Mouse (Mus musculus): Measurements from ENCODE around the gene Rgs10. TPM values are rescaled to one million over a fixed set of nuclear protein-coding genes. Genes with fewer than 3 reads are reported as not detected.

The Rgs10 gene
- polyA plus RNA-seq, 1 experiment from 2014 or later, result 54.8 TPM

GRCm38 (mm10) chr7:128432574-128432973 is 14.0 kb upstream of the Rgs10 start:
- 60% methylated on average over 10 of the region's 10 CpGs for WGBS
- ATAC-seq (ENCODE audit: low read depth), result no peak
- Histone ChIP-seq H3K36me3 (no peaks in the 10 kb centered on the region), H3K9me3 (no peaks in the 10 kb centered on the region), H3K27me3 (no peaks in the 10 kb centered on the region), H3K4me1 (replicated peaks) (peaks cover 6% of the 10 kb centered on the region), H3K4me3 (no peak overlapping the region), H3K27ac (replicated peaks) (no peak overlapping the region), H3K4me2 (no peak overlapping the region), H3K9ac (no peak overlapping the region)

- no peak for ATAC-seq (ENCODE audit: low read depth)
- no peak overlapping the region for H3K4me3 ChIP-seq
- H3K27me3 ChIP-seq, result peaks cover 45% of the 10 kb centered on the region
- H3K4me1 ChIP-seq (replicated peaks), result peaks cover 14% of the 10 kb centered on the region
- H3K36me3 ChIP-seq, result no peaks in the 10 kb centered on the region
- H3K9ac ChIP-seq, result no peak overlapping the region
- WGBS, result 79% methylated on average over 3 of the region's 3 CpGs
- H3K9me3 ChIP-seq, result no peaks in the 10 kb centered on the region
- H3K27ac ChIP-seq (replicated peaks), result no peak overlapping the region
- H3K4me2 ChIP-seq, result no peak overlapping the region
Measured at GRCm38 (mm10) chr7:128422491-128422890, 3.9 kb upstream of the Rgs10 start.

- no peak overlapping the region for H3K4me2 ChIP-seq
- no peak overlapping the region for H3K9ac ChIP-seq
- H3K27ac ChIP-seq (replicated peaks), result no peak overlapping the region
- WGBS, result 86% methylated on average over 7 of the region's 7 CpGs
- H3K36me3 ChIP-seq, result no peaks in the 10 kb centered on the region
- peaks cover 22% of the 10 kb centered on the region for H3K4me1 ChIP-seq (replicated peaks)
- H3K9me3 ChIP-seq, result no peaks in the 10 kb centered on the region
- no peak for ATAC-seq (ENCODE audit: low read depth)
- H3K4me3 ChIP-seq, result no peak overlapping the region
- H3K27me3 ChIP-seq, result peaks cover 52% of the 10 kb centered on the region
Measured at GRCm38 (mm10) chr7:128421701-128422100, 3.1 kb upstream of the Rgs10 start.

GRCm38 (mm10) chr7:128419690-128420089 is 1.1 kb upstream of the Rgs10 start:
- Histone ChIP-seq H3K9me3 (no peaks in the 10 kb centered on the region), H3K4me1 (replicated peaks) (peaks cover 28% of the 10 kb centered on the region), H3K36me3 (no peaks in the 10 kb centered on the region), H3K9ac (no peak overlapping the region), H3K4me3 (no peak overlapping the region), H3K27ac (replicated peaks) (no peak overlapping the region), H3K27me3 (peaks cover 73% of the 10 kb centered on the region), H3K4me2 (no peak overlapping the region)
- no peak for ATAC-seq (ENCODE audit: low read depth)
- 12% methylated on average over 9 of the region's 9 CpGs for WGBS

GRCm38 (mm10) chr7:128417226-128417929 is 1.2 kb downstream of the Rgs10 start:
- WGBS, result 2% methylated on average over 31 of the region's 32 CpGs
- peak overlapping the region; percentile 79 for H3K9ac ChIP-seq
- H3K27me3 ChIP-seq, result peaks cover 80% of the 10 kb centered on the region
- no peaks in the 10 kb centered on the region for H3K9me3 ChIP-seq
- peak overlapping the region; percentile 65 for H3K4me3 ChIP-seq
- peak overlapping the region; percentile 79 for H3K4me2 ChIP-seq
- ATAC-seq (ENCODE audit: low read depth), result 0 out of 2 replicates have a peak, but pooled peaks have one; percentile 6
- H3K27ac ChIP-seq (replicated peaks), result peak overlapping the region; percentile 34; the same call in 1 of the 2 replicates
- peaks cover 34% of the 10 kb centered on the region for H3K4me1 ChIP-seq (replicated peaks)
- H3K36me3 ChIP-seq, result no peaks in the 10 kb centered on the region

DNA sequence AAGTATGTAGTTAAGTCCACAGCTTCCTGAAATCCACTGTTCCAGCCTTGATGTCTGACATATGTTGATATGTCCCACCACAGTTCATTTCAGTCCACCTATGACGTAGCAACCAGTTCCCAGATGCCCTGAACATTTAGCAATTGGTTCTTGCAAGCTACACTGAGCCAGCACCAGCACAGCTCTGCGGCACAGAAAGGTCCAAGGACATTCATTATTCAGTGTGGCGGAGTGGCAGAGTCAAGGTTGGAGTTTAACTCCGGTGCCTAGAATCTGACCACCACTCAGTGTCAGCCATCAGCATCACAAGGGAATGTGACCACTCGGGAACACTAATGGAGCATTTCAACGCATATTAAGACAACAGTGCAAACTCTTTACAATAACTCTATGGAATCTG is 1.9 kb downstream of the Rgs10 start:
- no peak for ATAC-seq (ENCODE audit: low read depth)
- H3K9ac ChIP-seq, result no peak overlapping the region
- no peaks in the 10 kb centered on the region for H3K36me3 ChIP-seq
- H3K9me3 ChIP-seq, result no peaks in the 10 kb centered on the region
- H3K27me3 ChIP-seq, result peaks cover 73% of the 10 kb centered on the region
- H3K27ac ChIP-seq (replicated peaks), result no peak overlapping the region
- 44% methylated on average over 6 of the region's 6 CpGs for WGBS
- peak overlapping the region; percentile 79 for H3K4me2 ChIP-seq
- peaks cover 34% of the 10 kb centered on the region for H3K4me1 ChIP-seq (replicated peaks)
- peak overlapping the region; percentile 65 for H3K4me3 ChIP-seq

- H3K4me1 ChIP-seq (replicated peaks), result peaks cover 44% of the 10 kb centered on the region
- peak overlapping the region; percentile 41; the same call in 1 of the 2 replicates for H3K9ac ChIP-seq
- H3K27ac ChIP-seq (replicated peaks), result no peak overlapping the region
- no peak for ATAC-seq (ENCODE audit: low read depth)
- no peak overlapping the region for H3K4me3 ChIP-seq
- H3K4me2 ChIP-seq, result no peak overlapping the region
- 25% methylated on average over 8 of the region's 8 CpGs for WGBS
- no peaks in the 10 kb centered on the region for H3K9me3 ChIP-seq
- no peaks in the 10 kb centered on the region for H3K36me3 ChIP-seq
- H3K27me3 ChIP-seq, result peaks cover 53% of the 10 kb centered on the region
Measured at GRCm38 (mm10) chr7:128414433-128414832, 4.1 kb downstream of the Rgs10 start.

DNA sequence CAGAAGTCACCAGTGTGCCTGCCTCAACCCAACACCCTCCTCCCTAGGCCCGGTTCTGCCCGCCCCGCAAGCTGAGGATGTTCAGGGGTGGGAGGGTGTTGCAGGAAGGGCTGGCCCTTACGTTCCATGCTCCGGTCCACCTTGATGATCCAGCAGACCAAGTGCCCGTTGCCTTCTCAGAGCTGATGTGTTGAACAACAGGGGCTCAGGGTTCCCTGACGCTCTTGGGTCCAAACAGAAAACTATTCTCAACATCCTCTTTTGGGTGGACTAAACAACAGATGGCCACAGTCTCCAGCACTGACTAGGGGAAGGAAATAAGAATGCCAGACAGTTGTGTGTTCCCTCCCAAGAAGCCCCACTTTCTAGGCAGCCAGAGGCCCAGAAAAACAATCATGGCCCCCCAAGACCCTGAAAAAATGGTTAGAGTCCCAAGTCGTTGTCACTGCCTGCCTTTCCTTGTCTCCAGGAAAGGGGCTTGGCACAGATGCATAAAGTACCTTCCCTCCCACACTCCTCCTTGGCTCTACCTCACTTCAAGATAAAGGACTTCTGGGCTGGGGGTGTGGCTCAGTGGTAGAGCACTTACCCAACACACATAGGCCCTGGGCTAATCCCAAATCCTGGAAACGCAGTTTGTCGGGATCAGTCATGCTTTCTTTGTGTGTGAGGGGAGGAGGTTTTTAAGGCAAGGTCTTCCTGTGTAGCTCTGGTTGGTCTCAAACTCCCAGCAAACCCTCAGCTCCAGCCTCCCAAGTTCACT is 6.3 kb downstream of the Rgs10 start:
- ATAC-seq (ENCODE audit: low read depth), result no peak
- 76% methylated on average over 10 of the region's 10 CpGs for WGBS
- H3K4me1 ChIP-seq (replicated peaks), result peaks cover 27% of the 10 kb centered on the region
- no peak overlapping the region for H3K9ac ChIP-seq
- H3K4me3 ChIP-seq, result no peak overlapping the region
- H3K9me3 ChIP-seq, result no peaks in the 10 kb centered on the region
- no peak overlapping the region for H3K4me2 ChIP-seq
- H3K27ac ChIP-seq (replicated peaks), result no peak overlapping the region
- H3K27me3 ChIP-seq, result peaks cover 36% of the 10 kb centered on the region
- no peaks in the 10 kb centered on the region for H3K36me3 ChIP-seq

DNA sequence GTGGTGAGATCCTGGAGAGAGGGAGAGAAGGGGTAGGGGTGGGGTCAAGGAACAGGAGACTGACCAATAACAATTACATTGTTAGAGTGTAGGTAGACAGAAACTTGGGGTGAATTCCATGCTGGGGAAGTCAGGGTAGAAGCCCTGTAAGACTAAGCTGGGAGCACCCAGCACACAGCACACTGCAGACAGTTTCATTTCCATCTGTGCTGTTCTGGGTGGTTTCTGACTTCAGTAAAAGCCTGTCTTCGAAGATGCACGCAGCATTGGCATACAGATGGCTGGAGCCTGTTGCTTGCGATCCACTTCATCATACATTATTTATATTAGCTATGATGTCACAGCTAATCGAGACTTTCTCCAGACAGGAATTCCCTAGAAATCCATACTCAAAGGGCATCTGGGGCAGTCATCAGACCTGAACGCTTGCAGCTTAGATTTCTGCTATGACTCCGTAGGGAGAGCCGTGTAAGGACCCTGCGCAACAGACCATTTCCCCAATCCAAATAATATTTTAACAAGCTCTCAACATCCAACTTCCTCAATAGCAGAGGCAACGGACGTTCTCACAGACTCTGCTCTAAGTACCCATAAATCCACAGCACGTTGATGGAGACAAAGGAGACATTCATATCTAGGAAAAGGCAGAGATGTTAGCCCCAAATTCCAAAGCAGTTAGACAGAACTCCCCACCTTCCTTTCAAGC is 7.7 kb downstream of the Rgs10 start:
- WGBS, result 61% methylated on average over 11 of the region's 11 CpGs
- peaks cover 22% of the 10 kb centered on the region for H3K27me3 ChIP-seq

GRCm38 (mm10) chr7:128408265-128408664 is 10.3 kb downstream of the Rgs10 start:
- no peaks in the 10 kb centered on the region for H3K27me3 ChIP-seq
- WGBS, result 88% methylated on average over 5 of the region's 5 CpGs
- H3K9ac ChIP-seq, result no peak overlapping the region
- 0 out of 2 replicates have a peak, but pooled peaks cover 10% of the 10 kb centered on the region for H3K4me1 ChIP-seq (replicated peaks)
- H3K27ac ChIP-seq (replicated peaks), result no peak overlapping the region
- no peak overlapping the region for H3K4me2 ChIP-seq
- H3K36me3 ChIP-seq, result no peaks in the 10 kb centered on the region
- no peaks in the 10 kb centered on the region for H3K9me3 ChIP-seq
- no peak for ATAC-seq (ENCODE audit: low read depth)
- H3K4me3 ChIP-seq, result no peak overlapping the region

More for the DNA sequence above, 7.7 kb downstream of the Rgs10 start:
- Histone ChIP-seq H3K9ac (no peak overlapping the region), H3K4me2 (no peak overlapping the region), H3K36me3 (no peaks in the 10 kb centered on the region), H3K9me3 (no peaks in the 10 kb centered on the region), H3K4me3 (no peak overlapping the region), H3K4me1 (replicated peaks) (peaks cover 20% of the 10 kb centered on the region; the same call in 1 of the 2 replicates), H3K27ac (replicated peaks) (no peak overlapping the region)
- ATAC-seq (ENCODE audit: low read depth), result no peak

- H3K4me3 ChIP-seq, result no peak overlapping the region
- H3K27ac ChIP-seq (replicated peaks), result no peak overlapping the region
- H3K36me3 ChIP-seq, result peaks cover 11% of the 10 kb centered on the region; the same call in 1 of the 2 replicates
- no peak overlapping the region for H3K9ac ChIP-seq
- no peaks in the 10 kb centered on the region for H3K27me3 ChIP-seq
- H3K9me3 ChIP-seq, result no peaks in the 10 kb centered on the region
- no peaks in the 10 kb centered on the region for H3K4me1 ChIP-seq (replicated peaks)
- no peak for ATAC-seq (ENCODE audit: low read depth)
- no peak overlapping the region for H3K4me2 ChIP-seq
- 90% methylated on average over 6 of the region's 6 CpGs for WGBS
Measured at GRCm38 (mm10) chr7:128403988-128404387, 14.6 kb downstream of the Rgs10 start.

GRCm38 (mm10) chr7:128403586-128403985 is 15.0 kb downstream of the Rgs10 start:
- H3K4me2 ChIP-seq, result no peak overlapping the region
- no peaks in the 10 kb centered on the region for H3K4me1 ChIP-seq (replicated peaks)
- peaks cover 11% of the 10 kb centered on the region; the same call in 1 of the 2 replicates for H3K36me3 ChIP-seq
- no peaks in the 10 kb centered on the region for H3K9me3 ChIP-seq
- WGBS, result 88% methylated on average over 6 of the region's 6 CpGs
- H3K27me3 ChIP-seq, result no peaks in the 10 kb centered on the region
- H3K27ac ChIP-seq (replicated peaks), result no peak overlapping the region
- no peak overlapping the region for H3K9ac ChIP-seq
- no peak for ATAC-seq (ENCODE audit: low read depth)
- no peak overlapping the region for H3K4me3 ChIP-seq

Data from neural tube, embryonic 13.5 days (tissue).